Mouse (Mus musculus): ENCODE results near the gene Carmil3. TPM values are rescaled to one million over a fixed set of nuclear protein-coding genes. Genes with fewer than 3 reads are reported as not detected.

The Carmil3 gene
- polyA plus RNA-seq, 1 experiment from 2014 or later = 14.6 TPM

GRCm38 (mm10) chr14:55467108-55467507, 23.3 kb upstream of the Carmil3 start:
- H3K36me3 ChIP-seq (ENCODE audit: control insufficient read depth, insufficient read depth, low read length) = no peaks in the 10 kb centered on the region
- WGBS = 79% methylated on average over 7 of the region's 7 CpGs
- H3K9me3 ChIP-seq (ENCODE audit: control insufficient read depth, low read length) = no peaks in the 10 kb centered on the region
- no peak overlapping the region for H3K4me3 ChIP-seq (ENCODE audit: low read depth, low read length)
- DNase-seq (ENCODE audit: low spot score) (no peak), ATAC-seq (replicated peaks; ENCODE audit: low FRiP score) (no peak)
- no peak overlapping the region for H3K27ac ChIP-seq (ENCODE audit: low read depth, low read length)
- H3K27me3 ChIP-seq (ENCODE audit: control insufficient read depth, insufficient read depth, low read length) = no peaks in the 10 kb centered on the region
- H3K4me1 ChIP-seq (replicated peaks; ENCODE audit: control insufficient read depth, insufficient read depth, low read length) = no peaks in the 10 kb centered on the region
- no peak overlapping the region for H3K9ac ChIP-seq (ENCODE audit: low read length)
- H3K4me2 ChIP-seq (ENCODE audit: low read depth, low read length, severe bottlenecking) = no peak overlapping the region

DNA sequence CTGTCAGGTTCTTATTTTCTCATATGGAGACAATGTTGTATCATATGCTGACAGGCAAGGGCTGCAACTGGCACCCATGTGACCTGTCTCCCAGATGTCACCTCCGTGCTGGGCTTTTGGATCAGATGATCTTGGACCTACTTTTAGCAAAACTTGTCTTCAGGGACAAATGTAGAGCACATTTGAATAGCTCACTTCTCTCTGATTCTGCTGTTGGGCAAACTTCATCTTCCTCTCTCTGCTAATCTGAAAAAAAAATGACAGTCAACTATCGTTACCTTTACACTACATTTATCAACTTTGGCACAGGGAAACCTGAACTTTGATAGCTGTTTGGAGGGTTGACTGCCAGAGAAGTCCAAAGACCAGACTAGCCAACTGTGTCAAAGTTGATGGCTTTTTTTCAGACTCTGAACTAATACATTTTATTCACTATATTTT, 22.1 kb upstream of the Carmil3 start:
- Histone ChIP-seq H3K4me1 (replicated peaks; ENCODE audit: control insufficient read depth, insufficient read depth, low read length) (no peaks in the 10 kb centered on the region), H3K36me3 (ENCODE audit: control insufficient read depth, insufficient read depth, low read length) (no peaks in the 10 kb centered on the region), H3K27ac (ENCODE audit: low read depth, low read length) (no peak overlapping the region), H3K9me3 (ENCODE audit: control insufficient read depth, low read length) (no peaks in the 10 kb centered on the region), H3K4me2 (ENCODE audit: low read depth, low read length, severe bottlenecking) (no peak overlapping the region), H3K27me3 (ENCODE audit: control insufficient read depth, insufficient read depth, low read length) (no peaks in the 10 kb centered on the region), H3K9ac (ENCODE audit: low read length) (no peak overlapping the region), H3K4me3 (ENCODE audit: low read depth, low read length) (no peak overlapping the region)
- WGBS = 95% methylated on average over 2 of the region's 2 CpGs
- ATAC-seq (replicated peaks; ENCODE audit: low FRiP score) = no peak
- DNase-seq (ENCODE audit: low spot score) = no peak

GRCm38 (mm10) chr14:55469041-55469440, 21.4 kb upstream of the Carmil3 start:
- H3K36me3 ChIP-seq (ENCODE audit: control insufficient read depth, insufficient read depth, low read length) = no peaks in the 10 kb centered on the region
- no peak for ATAC-seq (replicated peaks; ENCODE audit: low FRiP score)
- no peaks in the 10 kb centered on the region for H3K27me3 ChIP-seq (ENCODE audit: control insufficient read depth, insufficient read depth, low read length)
- no peak overlapping the region for H3K4me3 ChIP-seq (ENCODE audit: low read depth, low read length)
- no peaks in the 10 kb centered on the region for H3K9me3 ChIP-seq (ENCODE audit: control insufficient read depth, low read length)
- 91% methylated on average over 2 of the region's 2 CpGs for WGBS
- H3K4me2 ChIP-seq (ENCODE audit: low read depth, low read length, severe bottlenecking) = no peak overlapping the region
- no peaks in the 10 kb centered on the region for H3K4me1 ChIP-seq (replicated peaks; ENCODE audit: control insufficient read depth, insufficient read depth, low read length)
- H3K27ac ChIP-seq (ENCODE audit: low read depth, low read length) = no peak overlapping the region
- no peak for DNase-seq (ENCODE audit: low spot score)
- no peak overlapping the region for H3K9ac ChIP-seq (ENCODE audit: low read length)

DNA sequence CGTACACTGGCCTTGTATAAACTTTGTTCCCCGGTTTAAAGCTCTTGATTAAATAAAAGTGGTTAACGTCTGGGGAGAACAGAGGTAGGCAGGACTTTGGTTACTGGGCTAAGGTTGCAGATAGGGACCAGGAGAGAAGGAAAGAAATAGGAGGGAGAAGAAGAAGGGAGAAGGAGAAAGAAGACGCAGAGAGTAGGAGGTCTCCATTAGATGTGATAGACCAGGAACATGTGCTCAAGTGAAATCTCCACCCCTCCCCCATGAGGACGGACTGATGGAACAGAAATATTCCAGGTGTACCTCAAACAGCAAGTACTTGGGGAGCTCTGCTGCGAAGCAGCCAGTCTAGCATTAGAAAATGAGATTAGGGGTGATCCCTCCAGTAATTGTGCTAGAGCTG, 20.6 kb upstream of the Carmil3 start:
- ATAC-seq (replicated peaks; ENCODE audit: low FRiP score) (no peak), DNase-seq (ENCODE audit: low spot score) (no peak)
- 86% methylated on average over 6 of the region's 6 CpGs for WGBS
- Histone ChIP-seq H3K27me3 (ENCODE audit: control insufficient read depth, insufficient read depth, low read length) (no peaks in the 10 kb centered on the region), H3K4me3 (ENCODE audit: low read depth, low read length) (no peak overlapping the region), H3K9ac (ENCODE audit: low read length) (no peak overlapping the region), H3K27ac (ENCODE audit: low read depth, low read length) (no peak overlapping the region), H3K4me1 (replicated peaks; ENCODE audit: control insufficient read depth, insufficient read depth, low read length) (no peaks in the 10 kb centered on the region), H3K9me3 (ENCODE audit: control insufficient read depth, low read length) (no peaks in the 10 kb centered on the region), H3K36me3 (ENCODE audit: control insufficient read depth, insufficient read depth, low read length) (no peaks in the 10 kb centered on the region), H3K4me2 (ENCODE audit: low read depth, low read length, severe bottlenecking) (no peak overlapping the region)

DNA sequence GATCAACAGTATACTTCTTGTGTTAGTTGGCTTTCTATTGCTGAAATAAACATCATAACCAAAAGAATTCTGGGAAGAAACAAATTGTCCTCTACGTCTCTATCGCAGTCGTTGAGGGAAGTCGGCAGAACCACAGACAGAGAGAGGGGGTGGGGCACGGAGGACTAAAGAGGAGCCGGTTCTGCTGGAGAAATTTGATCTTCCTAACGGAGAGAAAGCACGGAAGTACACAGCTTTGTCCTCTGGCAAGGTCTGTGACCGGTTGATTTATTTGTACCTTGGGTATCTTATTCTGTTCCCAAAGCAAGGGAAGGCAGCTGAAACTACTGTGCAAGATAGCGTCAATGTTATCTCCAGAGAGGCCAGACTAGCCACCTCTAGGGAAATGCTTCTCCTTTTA, 19.6 kb upstream of the Carmil3 start:
- Histone ChIP-seq H3K4me3 (ENCODE audit: low read depth, low read length) (no peak overlapping the region), H3K9ac (ENCODE audit: low read length) (no peak overlapping the region), H3K9me3 (ENCODE audit: control insufficient read depth, low read length) (no peaks in the 10 kb centered on the region), H3K4me1 (replicated peaks; ENCODE audit: control insufficient read depth, insufficient read depth, low read length) (no peaks in the 10 kb centered on the region), H3K4me2 (ENCODE audit: low read depth, low read length, severe bottlenecking) (no peak overlapping the region), H3K27ac (ENCODE audit: low read depth, low read length) (no peak overlapping the region), H3K27me3 (ENCODE audit: control insufficient read depth, insufficient read depth, low read length) (no peaks in the 10 kb centered on the region), H3K36me3 (ENCODE audit: control insufficient read depth, insufficient read depth, low read length) (no peaks in the 10 kb centered on the region)
- WGBS = 22% methylated on average over 10 of the region's 10 CpGs
- no peak for ATAC-seq (replicated peaks; ENCODE audit: low FRiP score)
- no peak for DNase-seq (ENCODE audit: low spot score)

DNA sequence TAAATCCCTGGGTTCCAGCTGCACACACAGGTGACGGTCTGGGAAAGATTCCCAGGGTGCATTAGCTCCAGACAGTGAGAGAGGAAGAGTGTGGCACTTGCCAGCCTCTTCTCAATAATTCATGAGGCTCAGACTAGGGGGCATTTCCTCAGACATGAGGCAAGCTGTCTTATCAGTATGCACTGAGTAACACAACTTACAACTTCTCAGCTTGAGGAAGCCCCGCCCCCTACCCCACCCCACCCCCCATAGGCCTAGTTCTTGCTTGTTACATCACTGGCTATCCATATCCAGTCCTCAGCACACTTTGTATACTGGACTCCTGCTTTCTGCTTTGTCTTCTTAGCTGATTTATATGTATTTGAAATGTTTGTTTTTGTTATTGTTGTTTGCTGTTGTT, 14.8 kb upstream of the Carmil3 start:
- ATAC-seq (replicated peaks; ENCODE audit: low FRiP score) = no peak

GRCm38 (mm10) chr14:55477421-55477820, 13.0 kb upstream of the Carmil3 start:
- Histone ChIP-seq H3K27me3 (ENCODE audit: control insufficient read depth, insufficient read depth, low read length) (no peaks in the 10 kb centered on the region), H3K36me3 (ENCODE audit: control insufficient read depth, insufficient read depth, low read length) (no peaks in the 10 kb centered on the region), H3K4me3 (ENCODE audit: low read depth, low read length) (no peak overlapping the region), H3K9ac (ENCODE audit: low read length) (no peak overlapping the region), H3K9me3 (ENCODE audit: control insufficient read depth, low read length) (no peaks in the 10 kb centered on the region), H3K4me1 (replicated peaks; ENCODE audit: control insufficient read depth, insufficient read depth, low read length) (0 out of 2 replicates have a peak, but pooled peaks cover 2% of the 10 kb centered on the region), H3K4me2 (ENCODE audit: low read depth, low read length, severe bottlenecking) (no peak overlapping the region), H3K27ac (ENCODE audit: low read depth, low read length) (no peak overlapping the region)
- ATAC-seq (replicated peaks; ENCODE audit: low FRiP score) (no peak), DNase-seq (ENCODE audit: low spot score) (no peak)
- 100% methylated on average over 1 of the region's 1 CpGs for WGBS

More for the DNA sequence above, 14.8 kb upstream of the Carmil3 start:
- WGBS = 74% methylated on average over 2 of the region's 2 CpGs
- H3K27ac ChIP-seq (ENCODE audit: low read depth, low read length) = no peak overlapping the region
- no peaks in the 10 kb centered on the region for H3K36me3 ChIP-seq (ENCODE audit: control insufficient read depth, insufficient read depth, low read length)
- H3K4me2 ChIP-seq (ENCODE audit: low read depth, low read length, severe bottlenecking) = no peak overlapping the region
- no peaks in the 10 kb centered on the region for H3K27me3 ChIP-seq (ENCODE audit: control insufficient read depth, insufficient read depth, low read length)
- 0 out of 2 replicates have a peak, but pooled peaks cover 2% of the 10 kb centered on the region for H3K4me1 ChIP-seq (replicated peaks; ENCODE audit: control insufficient read depth, insufficient read depth, low read length)
- H3K9ac ChIP-seq (ENCODE audit: low read length) = no peak overlapping the region
- DNase-seq (ENCODE audit: low spot score) = no peak
- H3K9me3 ChIP-seq (ENCODE audit: control insufficient read depth, low read length) = no peaks in the 10 kb centered on the region
- H3K4me3 ChIP-seq (ENCODE audit: low read depth, low read length) = no peak overlapping the region

DNA sequence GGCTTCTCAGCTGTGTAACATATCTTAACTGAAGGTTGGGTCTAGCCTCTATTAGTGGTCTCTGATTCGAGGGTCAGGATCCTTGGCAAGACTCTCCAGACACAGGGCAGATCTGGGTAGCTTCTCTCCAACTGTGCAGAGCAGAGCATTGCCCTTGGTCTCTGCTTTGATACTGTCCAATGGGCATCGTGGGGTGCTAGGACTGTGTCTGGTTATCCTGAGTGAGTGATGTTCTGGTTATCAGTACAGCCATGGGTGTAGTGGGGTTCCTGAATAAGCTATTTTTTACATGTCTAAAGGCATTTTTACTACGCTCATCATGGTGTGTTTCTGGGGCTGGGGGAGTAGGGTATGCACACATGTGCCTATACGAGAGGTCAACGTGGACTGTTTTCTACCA, 12.6 kb upstream of the Carmil3 start:
- H3K27me3 ChIP-seq (ENCODE audit: control insufficient read depth, insufficient read depth, low read length) = no peaks in the 10 kb centered on the region
- H3K9ac ChIP-seq (ENCODE audit: low read length) = no peak overlapping the region; the same call in 1 of the 2 replicates

More for the DNA sequence above, 12.6 kb upstream of the Carmil3 start:
- DNase-seq (ENCODE audit: low spot score) (no peak), ATAC-seq (replicated peaks; ENCODE audit: low FRiP score) (no peak)
- H3K36me3 ChIP-seq (ENCODE audit: control insufficient read depth, insufficient read depth, low read length) = no peaks in the 10 kb centered on the region
- no peaks in the 10 kb centered on the region for H3K9me3 ChIP-seq (ENCODE audit: control insufficient read depth, low read length)
- WGBS = 90% methylated on average over 5 of the region's 5 CpGs
- H3K4me1 ChIP-seq (replicated peaks; ENCODE audit: control insufficient read depth, insufficient read depth, low read length) = 0 out of 2 replicates have a peak, but pooled peaks cover 2% of the 10 kb centered on the region
- H3K27ac ChIP-seq (ENCODE audit: low read depth, low read length) = no peak overlapping the region
- H3K4me2 ChIP-seq (ENCODE audit: low read depth, low read length, severe bottlenecking) = no peak overlapping the region
- H3K4me3 ChIP-seq (ENCODE audit: low read depth, low read length) = no peak overlapping the region

Data from forebrain, embryonic 11.5 days (tissue).